Comparison of ENCODE assay signal across 7 mouse cellular contexts in the genomic region with DNA sequence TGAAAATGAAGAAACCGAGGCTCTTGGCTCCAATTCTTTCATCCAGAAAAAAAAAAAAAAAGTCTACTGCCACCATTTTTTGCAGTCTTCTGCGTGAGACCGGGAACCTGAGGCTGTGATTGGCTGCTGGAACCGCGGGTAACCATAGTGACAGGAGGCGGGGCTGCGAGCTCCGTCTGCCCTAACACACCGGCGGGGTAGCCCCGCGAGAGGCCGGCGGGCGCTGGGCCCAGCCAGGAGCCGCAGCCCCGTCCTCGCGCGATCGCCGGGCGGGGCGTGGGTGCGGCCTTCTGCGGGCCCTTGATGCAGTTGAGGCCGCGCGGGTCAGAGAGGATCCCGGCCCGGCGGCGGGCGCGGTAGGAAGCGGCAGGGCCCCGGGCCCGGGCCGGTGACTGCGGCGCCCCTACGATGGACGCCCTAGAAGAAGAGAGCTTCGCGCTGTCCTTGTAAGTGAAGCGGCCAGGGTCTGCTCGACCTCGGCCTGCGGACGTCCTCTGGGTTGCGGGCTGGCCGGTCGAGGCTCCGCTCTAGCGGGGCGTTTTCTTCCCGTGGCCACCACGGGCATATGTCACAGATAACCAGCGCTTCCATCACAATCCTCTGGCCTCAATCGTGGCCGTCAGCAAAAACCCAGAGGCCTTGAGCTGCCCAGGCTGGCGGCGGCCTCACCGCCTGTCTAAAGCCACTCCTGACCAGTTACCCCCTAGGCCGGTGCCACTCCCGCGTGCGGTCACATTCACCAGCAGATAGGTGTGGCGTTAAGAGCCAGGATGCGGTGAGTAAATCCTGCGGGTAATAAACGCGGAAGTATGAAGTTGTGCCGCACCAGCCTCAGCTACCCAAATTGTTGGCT. TPM values are rescaled to one million over a fixed set of nuclear protein-coding genes. Genes with fewer than 3 reads are reported as not detected.
A peak's percentile ranks its signal among the peaks of the same experiment; 100 is the strongest.
DNase-seq lines count a peak whose midpoint lies in the region; ATAC-seq and TF ChIP-seq lines count a peak whose summit lies in the region.

Gene Arl2bp (plus strand): TSS at position 145 of the 853 bp plus-strand sequence.

- no peak for TF ChIP-seq POLR2A in kidney, adult 2 months (IDR thresholded peaks at IDR 0.05; ENCODE audit: low read depth, low read length)
- TF ChIP-seq POLR2A in spleen, adult 2 months (IDR thresholded peaks at IDR 0.05; ENCODE audit: low read depth, low read length): peak; percentile 38

- peak; percentile 97 for ATAC-seq in embryonic facial prominence, embryonic 12.5 days (ENCODE audit: insufficient number of reproducible peaks, insufficient read depth, low FRiP score, low TSS enrichment)
- ATAC-seq in limb, embryonic 12.5 days (ENCODE audit: insufficient number of reproducible peaks, insufficient read depth, low FRiP score, low TSS enrichment, low read depth): peak; percentile 98
- ATAC-seq in midbrain, embryonic 15.5 days (replicated peaks): peak; percentile 99

- H3K9me3 ChIP-seq in embryonic facial prominence, embryonic 12.5 days: no peaks in the 10 kb centered on the region
- H3K9me3 ChIP-seq in limb, embryonic 12.5 days: no peaks in the 10 kb centered on the region
- no peaks in the 10 kb centered on the region for H3K9me3 ChIP-seq in midbrain, embryonic 15.5 days

- H3K9ac ChIP-seq in embryonic facial prominence, embryonic 12.5 days: peak within 1 kb of the TSS; percentile 91
- peak within 1 kb of the TSS; percentile 96 for H3K9ac ChIP-seq in limb, embryonic 12.5 days (replicated peaks)
- H3K9ac ChIP-seq in midbrain, embryonic 15.5 days: peak within 1 kb of the TSS; percentile 99

- TF ChIP-seq CTCF in kidney, adult 2 months (conservative IDR thresholded peaks at IDR 0.05; ENCODE audit: insufficient read depth, insufficient read length, low read depth, low read length): no peak
- no peak for TF ChIP-seq CTCF in spleen, adult 2 months (IDR thresholded peaks at IDR 0.05; ENCODE audit: extremely low read depth, insufficient read depth, insufficient read length, insufficient replicate concordance)

- peak; percentile 95 for DNase-seq in adrenal gland, postnatal 25 days
- DNase-seq in heart, adult 18-20 months: peak; percentile 93 to 96
- DNase-seq in kidney, adult 2 months: peak; percentile 97
- DNase-seq in spleen, adult 2 months (ENCODE audit: low read depth in 1 of 2, low spot score in 2 of 2): peak; percentile 83 to 93

- H3K27ac ChIP-seq in embryonic facial prominence, embryonic 12.5 days: peak within 1 kb of the TSS; percentile 81
- peak within 1 kb of the TSS; percentile 88 for H3K27ac ChIP-seq in kidney, adult 2 months (ENCODE audit: insufficient read depth, low read depth, low read length)
- H3K27ac ChIP-seq in limb, embryonic 12.5 days: peak within 1 kb of the TSS; percentile 89
- H3K27ac ChIP-seq in midbrain, embryonic 15.5 days: peak within 1 kb of the TSS; percentile 95
- H3K27ac ChIP-seq in spleen, adult 2 months (ENCODE audit: insufficient read depth, low read length): peak within 1 kb of the TSS; percentile 69

- no peaks in the 10 kb centered on the region for H3K27me3 ChIP-seq in embryonic facial prominence, embryonic 12.5 days
- no peaks in the 10 kb centered on the region for H3K27me3 ChIP-seq in kidney, adult 2 months (replicated peaks; ENCODE audit: control insufficient read depth, insufficient read depth, low read length)
- H3K27me3 ChIP-seq in limb, embryonic 12.5 days: no peaks in the 10 kb centered on the region
- no peaks in the 10 kb centered on the region for H3K27me3 ChIP-seq in midbrain, embryonic 15.5 days (replicated peaks)
- H3K27me3 ChIP-seq in spleen, adult 2 months (ENCODE audit: control insufficient read depth, insufficient read depth, low read length): no peaks in the 10 kb centered on the region

- peaks cover 27% of the 10 kb centered on the region for H3K36me3 ChIP-seq in embryonic facial prominence, embryonic 12.5 days
- H3K36me3 ChIP-seq in kidney, adult 2 months (ENCODE audit: control insufficient read depth, insufficient read depth, low read length): no peaks in the 10 kb centered on the region; the same call in 1 of the 2 replicates
- peaks cover 38% of the 10 kb centered on the region for H3K36me3 ChIP-seq in limb, embryonic 12.5 days
- H3K36me3 ChIP-seq in midbrain, embryonic 15.5 days (replicated peaks): peaks cover 19% of the 10 kb centered on the region
- peaks cover 6% of the 10 kb centered on the region; the same call in 1 of the 2 replicates for H3K36me3 ChIP-seq in spleen, adult 2 months (ENCODE audit: control insufficient read depth, insufficient read depth, low read length)

- H3K4me2 ChIP-seq in embryonic facial prominence, embryonic 12.5 days (replicated peaks): peak within 1 kb of the TSS; percentile 61
- H3K4me2 ChIP-seq in limb, embryonic 12.5 days: peak within 1 kb of the TSS; percentile 69
- H3K4me2 ChIP-seq in midbrain, embryonic 15.5 days: peak within 1 kb of the TSS; percentile 61

- H3K4me1 ChIP-seq in embryonic facial prominence, embryonic 12.5 days: peaks cover 17% of the 10 kb centered on the region
- peaks cover 17% of the 10 kb centered on the region for H3K4me1 ChIP-seq in kidney, adult 2 months (ENCODE audit: control insufficient read depth, insufficient read depth, low read length)
- peaks cover 14% of the 10 kb centered on the region for H3K4me1 ChIP-seq in limb, embryonic 12.5 days (replicated peaks)
- H3K4me1 ChIP-seq in midbrain, embryonic 15.5 days: peaks cover 18% of the 10 kb centered on the region
- H3K4me1 ChIP-seq in spleen, adult 2 months (ENCODE audit: control insufficient read depth, insufficient read depth, insufficient read length): no peaks in the 10 kb centered on the region; the same call in none of the 2 replicates

- peak within 1 kb of the TSS; percentile 78 for H3K4me3 ChIP-seq in embryonic facial prominence, embryonic 12.5 days
- peak within 1 kb of the TSS; percentile 94 for H3K4me3 ChIP-seq in kidney, adult 2 months (ENCODE audit: insufficient read depth, low read depth, low read length)
- H3K4me3 ChIP-seq in limb, embryonic 12.5 days (replicated peaks): peak within 1 kb of the TSS; percentile 87
- H3K4me3 ChIP-seq in midbrain, embryonic 15.5 days: peak within 1 kb of the TSS; percentile 93
- H3K4me3 ChIP-seq in spleen, adult 2 months (ENCODE audit: extremely low read depth, insufficient read depth, insufficient read length): peak within 1 kb of the TSS; percentile 78

- under 1% methylated on average over 74 of the region's 74 CpGs for WGBS in embryonic facial prominence, embryonic 12.5 days
- under 1% methylated on average over 73 of the region's 74 CpGs for WGBS in kidney, adult 2 months
- under 1% methylated on average over 74 of the region's 74 CpGs for WGBS in limb, embryonic 12.5 days
- under 1% methylated on average over 72 of the region's 74 CpGs for WGBS in midbrain, embryonic 15.5 days
- WGBS in spleen, adult 2 months: under 1% methylated on average over 73 of the region's 74 CpGs

RNA-seq across cellular contexts. Expression of gene Arl2bp, which starts in this region (rescaled TPM):
- total RNA-seq in adrenal gland, postnatal 25 days (2021): 60.0 and 75.3 TPM in 2 replicates
- 162 and 168 TPM in 2 replicates for polyA plus RNA-seq in embryonic facial prominence, embryonic 12.5 days (2016; fragmentation: Nextera tagmentation; extraction: Ambion mirVana)
- 10 to 100 TPM; 91.1 to 97.5 TPM for total RNA-seq in heart, adult 18-20 months (2021)
- polyA plus RNA-seq in kidney, adult 2 months (2012; rRNA removed): 76.2 and 77.2 TPM in 2 replicates
- 172 and 173 TPM in 2 replicates for polyA plus RNA-seq in limb, embryonic 12.5 days (2016; fragmentation: Nextera tagmentation; extraction: Ambion mirVana)
- polyA plus RNA-seq in midbrain, embryonic 15.5 days (2015; fragmentation: Nextera tagmentation; extraction: Ambion mirVana): 190 and 202 TPM in 2 replicates
- 50.2 and 58.3 TPM in 2 replicates for polyA plus RNA-seq in spleen, adult 2 months (2012; rRNA removed)

Comparison
In these comparisons a context has a peak if more than half of its experiments do, and no peak if none do; other contexts are left out.
1. Peak in every context shown above with its lines: DNase-seq, ATAC-seq, H3K4me3 ChIP-seq and H3K27ac ChIP-seq.